Mouse (Mus musculus): ENCODE data around the gene Zfp592. TPM values are rescaled to one million over a fixed set of nuclear protein-coding genes. Genes with fewer than 3 reads are reported as not detected.
"Not testable (repeated sequence)": the region's sequence is repeated elsewhere in the genome, so short reads cannot be mapped to it uniquely, and the experiment has no call there.

Zfp592 gene
- polyA plus RNA-seq, 1 experiment, result 24.7 TPM

- no peak for TF ChIP-seq CTCF (IDR thresholded peaks at IDR 0.05; ENCODE audit: extremely low read depth, insufficient read depth, insufficient read length, insufficient replicate concordance)
- TF ChIP-seq POLR2A (IDR thresholded peaks at IDR 0.05; ENCODE audit: low read depth, low read length), result no peak
- Histone ChIP-seq H3K27me3 (ENCODE audit: control insufficient read depth, insufficient read depth, low read length) (no peaks in the 10 kb centered on the region), H3K4me1 (ENCODE audit: control insufficient read depth, insufficient read depth, insufficient read length) (no peaks in the 10 kb centered on the region), H3K4me3 (ENCODE audit: extremely low read depth, insufficient read depth, insufficient read length) (no peak overlapping the region), H3K36me3 (ENCODE audit: control insufficient read depth, insufficient read depth, low read length) (no peaks in the 10 kb centered on the region), H3K27ac (ENCODE audit: insufficient read depth, low read length) (no peak overlapping the region)
- DNase-seq (ENCODE audit: low read depth in 1 of 2, low spot score in 2 of 2), result no peak
- WGBS, result 63% methylated on average over 3 of the region's 3 CpGs
Measured at GRCm38 (mm10) chr7:80959003-80959402, 34.5 kb upstream of the Zfp592 start.

DNA sequence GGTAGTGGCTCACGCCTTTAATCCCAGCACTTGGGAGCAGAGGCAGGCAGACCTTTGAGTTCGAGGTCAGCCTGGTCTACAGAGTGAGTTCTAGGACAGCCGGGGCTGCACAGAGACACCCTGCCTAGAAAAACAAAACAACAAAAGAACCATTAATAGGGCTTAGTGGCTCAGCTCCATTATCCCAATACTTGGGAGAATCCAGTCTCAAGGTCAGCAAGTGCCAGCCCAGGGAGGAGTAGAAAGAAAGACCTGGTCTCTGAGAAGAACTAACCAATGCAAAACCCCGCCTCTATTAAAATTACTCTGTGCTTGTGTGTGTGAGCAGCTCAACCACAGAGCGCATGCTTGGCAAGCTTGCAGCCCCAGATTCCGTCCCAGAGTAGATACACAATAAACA, 30.7 kb upstream of the Zfp592 start:
- Histone ChIP-seq H3K4me3 (ENCODE audit: extremely low read depth, insufficient read depth, insufficient read length) (no peak overlapping the region), H3K27me3 (ENCODE audit: control insufficient read depth, insufficient read depth, low read length) (no peaks in the 10 kb centered on the region), H3K36me3 (ENCODE audit: control insufficient read depth, insufficient read depth, low read length) (no peaks in the 10 kb centered on the region), H3K27ac (ENCODE audit: insufficient read depth, low read length) (no peak overlapping the region), H3K4me1 (ENCODE audit: control insufficient read depth, insufficient read depth, insufficient read length) (no peaks in the 10 kb centered on the region)
- DNase-seq (ENCODE audit: low read depth in 1 of 2, low spot score in 2 of 2), result no peak
- 88% methylated on average over 6 of the region's 6 CpGs for WGBS
- TF ChIP-seq CTCF (IDR thresholded peaks at IDR 0.05; ENCODE audit: extremely low read depth, insufficient read depth, insufficient read length, insufficient replicate concordance) (no peak), POLR2A (IDR thresholded peaks at IDR 0.05; ENCODE audit: low read depth, low read length) (no peak)

GRCm38 (mm10) chr7:80970913-80971312, 22.6 kb upstream of the Zfp592 start:
- Histone ChIP-seq H3K4me3 (ENCODE audit: extremely low read depth, insufficient read depth, insufficient read length) (no peak overlapping the region), H3K36me3 (ENCODE audit: control insufficient read depth, insufficient read depth, low read length) (no peaks in the 10 kb centered on the region), H3K4me1 (ENCODE audit: control insufficient read depth, insufficient read depth, insufficient read length) (no peaks in the 10 kb centered on the region), H3K27ac (ENCODE audit: insufficient read depth, low read length) (no peak overlapping the region), H3K27me3 (ENCODE audit: control insufficient read depth, insufficient read depth, low read length) (no peaks in the 10 kb centered on the region)
- DNase-seq (ENCODE audit: low read depth in 1 of 2, low spot score in 2 of 2), result no peak
- 84% methylated on average over 3 of the region's 3 CpGs for WGBS
- TF ChIP-seq CTCF (IDR thresholded peaks at IDR 0.05; ENCODE audit: extremely low read depth, insufficient read depth, insufficient read length, insufficient replicate concordance), result no peak
- TF ChIP-seq POLR2A (IDR thresholded peaks at IDR 0.05; ENCODE audit: low read depth, low read length), result no peak

DNA sequence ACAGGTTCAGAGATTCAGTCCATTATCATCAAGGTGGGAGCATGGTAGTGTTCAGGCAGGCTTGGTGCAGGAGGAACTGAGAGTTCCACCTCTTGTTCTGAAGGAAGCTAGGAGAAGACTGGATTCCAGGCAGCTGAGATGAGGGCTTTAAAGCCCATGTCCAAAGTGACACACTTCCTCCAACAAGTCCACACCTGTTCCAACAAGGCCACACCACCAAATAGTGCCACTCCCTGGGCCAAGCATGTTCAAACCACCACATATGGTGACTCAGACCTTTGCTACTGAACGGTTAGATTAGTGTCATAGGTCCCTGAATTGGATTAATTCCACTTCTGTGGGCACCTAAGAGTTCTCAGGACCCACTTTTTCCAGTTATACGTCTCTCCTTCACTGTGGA, 22.1 kb upstream of the Zfp592 start:
- WGBS, result 87% methylated on average over 2 of the region's 2 CpGs
- H3K4me3 ChIP-seq (ENCODE audit: extremely low read depth, insufficient read depth, insufficient read length), result no peak overlapping the region
- no peak overlapping the region for H3K27ac ChIP-seq (ENCODE audit: insufficient read depth, low read length)
- H3K4me1 ChIP-seq (ENCODE audit: control insufficient read depth, insufficient read depth, insufficient read length), result no peaks in the 10 kb centered on the region
- no peak for DNase-seq (ENCODE audit: low read depth in 1 of 2, low spot score in 2 of 2)
- H3K27me3 ChIP-seq (ENCODE audit: control insufficient read depth, insufficient read depth, low read length), result no peaks in the 10 kb centered on the region
- H3K36me3 ChIP-seq (ENCODE audit: control insufficient read depth, insufficient read depth, low read length), result no peaks in the 10 kb centered on the region
- TF ChIP-seq POLR2A (IDR thresholded peaks at IDR 0.05; ENCODE audit: low read depth, low read length) (no peak), CTCF (IDR thresholded peaks at IDR 0.05; ENCODE audit: extremely low read depth, insufficient read depth, insufficient read length, insufficient replicate concordance) (no peak)

GRCm38 (mm10) chr7:80972082-80972481, 21.4 kb upstream of the Zfp592 start:
- H3K4me3 ChIP-seq (ENCODE audit: extremely low read depth, insufficient read depth, insufficient read length), result no peak overlapping the region
- TF ChIP-seq POLR2A (IDR thresholded peaks at IDR 0.05; ENCODE audit: low read depth, low read length) (no peak), CTCF (IDR thresholded peaks at IDR 0.05; ENCODE audit: extremely low read depth, insufficient read depth, insufficient read length, insufficient replicate concordance) (no peak)
- H3K27me3 ChIP-seq (ENCODE audit: control insufficient read depth, insufficient read depth, low read length), result no peaks in the 10 kb centered on the region
- 87% methylated on average over 5 of the region's 5 CpGs for WGBS
- no peaks in the 10 kb centered on the region for H3K4me1 ChIP-seq (ENCODE audit: control insufficient read depth, insufficient read depth, insufficient read length)
- no peak overlapping the region for H3K27ac ChIP-seq (ENCODE audit: insufficient read depth, low read length)
- DNase-seq (ENCODE audit: low read depth in 1 of 2, low spot score in 2 of 2), result no peak
- no peaks in the 10 kb centered on the region for H3K36me3 ChIP-seq (ENCODE audit: control insufficient read depth, insufficient read depth, low read length)

GRCm38 (mm10) chr7:80972920-80973637, 20.4 kb upstream of the Zfp592 start:
- H3K4me1 ChIP-seq (ENCODE audit: control insufficient read depth, insufficient read depth, insufficient read length); H3K36me3 ChIP-seq (ENCODE audit: control insufficient read depth, insufficient read depth, low read length); H3K27me3 ChIP-seq (ENCODE audit: control insufficient read depth, insufficient read depth, low read length); DNase-seq (ENCODE audit: low read depth in 1 of 2, low spot score in 2 of 2); H3K27ac ChIP-seq (ENCODE audit: insufficient read depth, low read length); H3K4me3 ChIP-seq (ENCODE audit: extremely low read depth, insufficient read depth, insufficient read length): not testable (repeated sequence)
- 28% methylated on average over 4 of the region's 4 CpGs for WGBS

DNA sequence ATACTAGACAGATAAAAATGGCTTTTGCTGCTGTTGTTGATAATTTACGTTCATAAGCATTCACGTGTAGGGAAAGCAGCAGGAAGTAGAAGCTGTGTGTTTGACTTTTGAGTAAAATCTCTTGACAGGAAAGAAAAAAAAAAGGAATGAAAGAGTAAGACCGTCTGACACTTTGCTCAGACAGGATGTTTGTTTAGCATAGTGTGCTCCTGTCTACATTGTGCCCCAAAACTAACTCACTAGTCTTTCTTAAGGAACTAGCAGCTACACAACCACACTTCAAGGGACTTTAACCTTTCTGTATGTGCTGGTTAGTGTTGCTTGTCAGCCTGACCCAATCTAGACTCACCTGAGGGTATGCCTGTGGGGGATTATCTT, 19.9 kb upstream of the Zfp592 start:
- H3K4me1 ChIP-seq (ENCODE audit: control insufficient read depth, insufficient read depth, insufficient read length); H3K4me3 ChIP-seq (ENCODE audit: extremely low read depth, insufficient read depth, insufficient read length); H3K27ac ChIP-seq (ENCODE audit: insufficient read depth, low read length); DNase-seq (ENCODE audit: low read depth in 1 of 2, low spot score in 2 of 2); H3K36me3 ChIP-seq (ENCODE audit: control insufficient read depth, insufficient read depth, low read length); H3K27me3 ChIP-seq (ENCODE audit: control insufficient read depth, insufficient read depth, low read length): not testable (repeated sequence)
- 9% methylated on average over 3 of the region's 3 CpGs for WGBS

Measured in spleen, adult 2 months (tissue).